17 mouse cellular contexts compared by ENCODE assay signal in the genomic region with DNA sequence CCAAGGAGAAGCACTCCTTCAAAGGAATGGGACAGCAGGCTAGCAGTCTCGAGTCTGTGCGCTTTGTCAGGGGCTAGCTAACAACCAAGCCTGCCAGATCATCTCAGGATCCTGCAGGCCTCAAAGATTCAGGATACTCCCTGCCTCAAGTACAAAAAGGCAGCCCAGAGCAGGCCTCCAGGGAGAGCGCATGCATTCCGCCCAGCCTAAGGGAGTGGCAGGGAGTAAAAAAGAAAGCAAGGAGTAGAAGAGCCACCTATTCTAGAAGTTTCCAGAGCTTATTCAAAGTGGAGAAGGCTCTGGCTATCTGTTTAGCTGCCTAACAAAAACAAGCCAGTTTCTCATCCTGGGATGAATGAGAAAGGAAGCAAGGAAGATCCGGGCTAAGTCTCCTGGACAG.
DNase-seq lines count a peak whose midpoint lies in the region; ATAC-seq and TF ChIP-seq lines count a peak whose summit lies in the region.
"Had no signal": no experiment of that assay in that cellular context is flagged by ENCODE, and none has a peak within 500 bp of the region (broad histone marks: within the 10 kb centered on the region; RNA-seq: fewer than 3 reads in every experiment).

No protein-coding gene starts in this region.

- no peaks in the 10 kb centered on the region for H3K27me3 ChIP-seq in heart, embryonic 15.5 days
- no peaks in the 10 kb centered on the region for H3K27me3 ChIP-seq in hindbrain, embryonic 14.5 days (ENCODE audit: control insufficient read depth, insufficient read depth, low read length)
- H3K27me3 ChIP-seq: CH12.LX had no signal

- peak; percentile 25 for DNase-seq in gastrocnemius, adult 18-20 months (ENCODE audit: low spot score)
- DNase-seq in gastrocnemius, adult 8-10 months (ENCODE audit: low spot score in 2 of 2), result no peak
- DNase-seq in heart, postnatal 4 days, result no peak
- no peak for DNase-seq in layer of hippocampus, adult 2 months (ENCODE audit: low spot score in 2 of 2)
- no peak for DNase-seq in layer of hippocampus, adult 9-11 months
- DNase-seq in hindbrain, embryonic 14.5 days (ENCODE audit: low spot score), result no peak
- no peak for DNase-seq in layer of hippocampus, postnatal 14 days (ENCODE audit: low spot score in 2 of 2)
- DNase-seq: adrenal gland, postnatal 10 days; cerebellum, adult 11-12 months; cerebellum, postnatal 25 days; kidney, postnatal 25 days; lung, postnatal 10 days; thymus, postnatal 14 days had no signal

- H3K36me3 ChIP-seq in heart, embryonic 15.5 days, result no peaks in the 10 kb centered on the region
- no peaks in the 10 kb centered on the region for H3K36me3 ChIP-seq in hindbrain, embryonic 14.5 days (replicated peaks; ENCODE audit: control insufficient read depth, insufficient read depth)

- H3K4me2 ChIP-seq in heart, embryonic 15.5 days, result no peak overlapping the region
- H3K4me2 ChIP-seq in hindbrain, embryonic 14.5 days (replicated peaks), result no peak overlapping the region

- WGBS in heart, embryonic 15.5 days, result 75% methylated on average over 5 of the region's 5 CpGs
- 88% methylated on average over 5 of the region's 5 CpGs for WGBS in hindbrain, embryonic 14.5 days

- no peak overlapping the region for H3K4me3 ChIP-seq in heart, embryonic 15.5 days
- no peak overlapping the region for H3K4me3 ChIP-seq in layer of hippocampus, adult 2 months
- no peak overlapping the region for H3K4me3 ChIP-seq in hindbrain, embryonic 14.5 days (replicated peaks; ENCODE audit: low read length)
- H3K4me3 ChIP-seq: erythroblast, embryonic 14.5 days had no signal

- H3K9ac ChIP-seq in heart, embryonic 15.5 days, result no peak overlapping the region
- H3K9ac ChIP-seq in hindbrain, embryonic 14.5 days, result no peak overlapping the region

- 0 out of 2 replicates have a peak, but pooled peaks cover 3% of the 10 kb centered on the region for H3K4me1 ChIP-seq in heart, embryonic 15.5 days (replicated peaks)
- H3K4me1 ChIP-seq in hindbrain, embryonic 14.5 days (replicated peaks; ENCODE audit: control insufficient read depth, insufficient read depth, low read length), result no peaks in the 10 kb centered on the region

- H3K9me3 ChIP-seq in heart, embryonic 15.5 days (replicated peaks), result no peaks in the 10 kb centered on the region
- H3K9me3 ChIP-seq in hindbrain, embryonic 14.5 days (ENCODE audit: control insufficient read depth, low read length), result no peaks in the 10 kb centered on the region

- peak overlapping the region; percentile 45; the same call in 1 of the 2 replicates for H3K27ac ChIP-seq in heart, embryonic 15.5 days
- H3K27ac ChIP-seq in layer of hippocampus, adult 2 months, result peak overlapping the region; percentile 36
- no peak overlapping the region for H3K27ac ChIP-seq in hindbrain, embryonic 14.5 days

- no peak for TF ChIP-seq CTCF in layer of hippocampus, adult 2 months (conservative IDR thresholded peaks at IDR 0.05)

- no peak for ATAC-seq in heart, embryonic 15.5 days (replicated peaks; ENCODE audit: insufficient number of reproducible peaks, insufficient read depth, low FRiP score, low read depth)
- no peak for ATAC-seq in hindbrain, embryonic 14.5 days (ENCODE audit: low FRiP score)
- ATAC-seq: forebrain, embryonic 14.5 days had no signal
